Mouse (Mus musculus): Measurements from ENCODE around the gene Slc25a26.
A peak's percentile ranks its signal among the peaks of the same experiment; 100 is the strongest.

Slc25a26 gene

DNA sequence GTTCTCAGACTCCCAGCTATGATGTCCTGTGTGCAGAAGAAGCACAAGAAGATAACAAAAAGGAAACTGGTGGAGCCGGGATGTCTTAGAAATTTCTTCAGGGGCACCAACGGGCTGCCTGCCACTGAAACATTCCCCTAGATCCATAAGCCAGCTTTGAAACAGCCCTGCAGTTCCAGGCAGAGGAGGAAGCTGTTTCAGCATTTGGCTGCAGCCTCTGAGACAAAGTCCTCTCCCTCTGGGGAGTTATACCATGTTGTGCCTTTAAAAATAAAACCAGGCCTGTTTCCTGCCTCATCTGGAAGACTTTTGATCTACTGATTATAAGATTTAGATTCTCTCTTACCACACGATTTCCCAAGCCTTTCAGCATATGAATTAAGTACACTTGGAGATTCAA lies 144.5 kb downstream of the Slc25a26 start:
- peak in 1 of 2 experiments; percentile 47 for DNase-seq

DNA sequence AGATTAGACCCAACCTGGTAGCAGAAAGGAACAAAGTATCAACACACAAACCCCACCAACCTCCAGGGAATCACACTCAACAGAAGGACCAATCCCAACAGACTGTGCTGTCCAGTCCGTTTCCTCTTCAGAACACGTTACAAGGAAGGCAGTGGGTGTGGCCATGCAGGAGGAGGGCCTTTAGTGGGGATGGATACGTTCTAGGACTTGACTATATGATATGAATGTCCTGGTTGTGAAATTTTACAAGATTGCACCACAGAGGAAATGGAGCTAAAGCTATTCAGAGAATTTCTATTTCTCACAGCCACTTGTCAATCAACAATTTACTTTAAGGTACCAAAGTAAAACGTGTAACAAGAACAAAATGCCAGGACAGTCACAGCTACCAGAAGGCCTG lies 145.6 kb downstream of the Slc25a26 start:
- DNase-seq: no peak

DNA sequence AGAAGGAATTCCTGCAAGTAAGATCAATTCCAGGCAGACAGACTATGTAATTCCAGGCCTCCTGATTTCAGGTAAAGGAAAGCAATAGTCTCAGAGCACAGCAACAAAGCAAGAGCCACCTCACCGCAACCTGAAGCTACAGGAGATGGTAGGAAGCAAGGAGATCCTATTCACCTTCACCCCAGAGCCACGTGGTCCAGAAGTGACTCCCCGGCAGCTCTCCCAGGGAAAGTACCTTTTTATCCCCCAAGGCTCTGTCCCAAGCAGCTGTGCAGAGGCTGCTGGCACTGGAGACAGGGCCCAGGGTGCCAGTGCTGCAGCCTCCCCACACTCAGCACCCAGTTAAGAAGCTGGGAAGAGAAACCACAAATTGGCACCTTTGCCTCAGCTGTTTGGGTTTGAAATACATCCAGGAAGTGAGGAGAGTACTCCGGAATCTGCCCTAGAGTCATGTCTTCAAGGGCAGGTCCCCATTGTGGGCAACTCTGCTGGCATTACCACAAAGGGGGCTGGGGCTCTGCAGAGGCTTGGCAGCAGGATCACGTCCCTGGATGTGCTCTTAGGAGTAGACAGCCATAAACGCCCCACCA lies 146.2 kb downstream of the Slc25a26 start:
- DNase-seq: no peak

DNA sequence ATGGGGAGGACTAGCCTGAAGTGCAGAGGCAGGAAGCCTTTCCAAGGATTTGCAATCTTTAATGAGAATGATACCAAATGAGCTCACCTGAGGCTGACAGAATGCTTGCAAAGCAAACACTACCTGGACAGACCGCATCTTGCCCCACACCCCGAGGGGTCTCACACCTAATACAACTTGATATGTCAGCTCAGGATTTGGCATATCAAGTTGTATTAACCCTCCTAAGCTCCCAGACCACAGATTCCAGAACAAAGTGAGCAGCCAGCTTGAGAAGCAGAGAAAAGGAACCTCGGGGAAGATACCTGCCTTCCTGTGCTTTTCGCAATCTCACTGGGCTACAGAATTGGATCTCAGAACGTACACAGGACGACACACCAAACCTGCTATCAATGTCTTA lies 146.8 kb downstream of the Slc25a26 start:
- no peak for DNase-seq

DNA sequence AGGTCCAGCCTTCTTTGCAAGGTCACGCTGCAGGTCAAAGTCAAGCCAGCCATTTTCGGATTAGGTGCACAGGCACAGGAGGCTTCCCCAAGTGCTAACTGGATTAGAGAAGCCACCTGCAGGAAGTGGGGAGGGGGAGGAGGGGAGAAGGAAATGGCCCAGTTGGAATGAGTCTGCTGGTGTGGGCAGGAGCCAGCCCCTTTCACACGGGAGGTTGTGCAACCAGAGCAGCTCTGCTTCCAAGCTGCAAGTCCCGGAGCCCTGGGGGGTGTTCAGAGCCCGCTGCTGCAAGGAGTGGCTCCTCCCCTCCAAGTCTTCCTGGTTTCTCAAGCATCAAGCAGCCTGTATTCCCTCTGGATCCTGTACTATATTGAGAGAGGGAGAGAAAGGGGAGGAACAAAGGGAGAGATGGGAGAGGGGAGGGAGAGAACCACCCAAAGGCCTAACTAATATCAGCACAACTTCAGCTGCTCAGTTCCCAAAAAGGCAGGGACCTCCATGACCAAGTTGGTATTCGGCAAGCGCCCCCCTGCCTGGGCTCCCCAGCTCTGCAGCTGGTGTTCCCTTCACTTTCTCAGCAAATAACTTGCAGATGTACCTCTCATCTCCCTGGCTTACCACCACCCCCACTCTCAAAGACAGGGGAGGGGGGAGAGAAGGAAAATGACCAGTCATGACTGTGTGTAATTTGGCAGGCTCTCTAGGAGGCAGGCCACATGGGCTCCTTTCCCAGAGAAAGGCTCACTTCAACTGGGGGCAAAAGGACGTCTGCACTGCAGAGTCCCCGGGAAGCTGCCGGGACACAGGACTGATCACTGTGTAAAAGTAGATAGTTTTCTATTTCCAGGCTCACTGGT lies 147.7 kb downstream of the Slc25a26 start:
- peak; percentile 70 to 78 for DNase-seq

DNA sequence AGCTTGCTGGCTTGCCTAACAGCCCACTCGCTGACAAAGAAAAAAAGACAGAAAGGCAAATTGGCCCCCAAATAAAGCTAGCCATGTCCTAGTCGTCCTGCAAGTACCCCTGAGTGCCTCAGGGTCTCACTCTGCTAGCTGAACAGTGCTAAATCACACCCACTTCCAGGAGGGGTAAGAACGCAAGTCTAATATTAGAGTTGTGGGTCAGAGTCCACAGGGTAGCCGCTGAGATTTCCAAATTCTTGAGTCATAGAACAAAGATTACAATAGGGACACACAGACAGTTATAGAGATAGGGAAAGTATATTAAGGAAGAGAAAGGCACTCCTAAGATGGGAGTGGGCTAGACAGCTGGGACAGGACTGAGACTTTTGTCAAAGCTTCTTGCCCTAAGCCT lies 148.4 kb downstream of the Slc25a26 start:
- DNase-seq: peak in 1 of 2 experiments; percentile 28

DNA sequence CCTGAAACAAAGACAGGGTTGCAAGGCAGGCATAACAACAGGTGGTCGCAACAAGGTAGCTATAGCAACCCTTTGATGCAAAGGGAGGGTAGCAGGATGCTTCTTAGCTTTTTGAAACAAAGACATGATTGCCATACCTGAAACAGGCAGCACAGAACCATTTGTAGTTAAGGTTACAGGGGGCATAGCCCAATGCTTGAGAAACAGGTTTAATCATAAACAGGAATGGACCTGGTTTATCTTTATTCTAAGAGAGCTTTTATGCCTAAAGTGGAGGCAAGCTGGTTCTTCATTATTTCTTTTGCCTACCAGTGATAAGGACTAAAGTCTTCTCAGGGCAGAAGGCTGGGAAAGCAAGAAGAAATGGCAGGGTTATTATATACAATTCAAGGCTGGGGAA lies 149.5 kb downstream of the Slc25a26 start:
- no peak for DNase-seq

DNA sequence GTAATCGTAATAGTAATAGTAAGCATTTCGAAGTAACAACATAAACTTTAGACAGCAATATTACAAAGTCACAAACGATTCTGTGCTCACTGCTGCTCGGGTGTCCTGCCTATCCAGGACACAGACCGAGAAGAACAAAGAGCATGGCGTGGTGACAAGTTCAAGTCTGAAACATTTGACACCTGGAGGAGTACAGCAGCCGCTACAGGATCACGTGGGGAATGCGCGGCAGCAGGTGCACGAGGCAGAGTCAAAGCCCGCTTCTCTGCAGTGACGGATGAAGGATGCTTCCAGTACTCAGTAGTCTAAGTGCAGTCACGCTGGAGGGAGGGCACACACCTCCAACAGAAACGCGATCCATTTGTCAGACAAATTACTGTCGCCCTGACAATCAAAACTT lies 151.4 kb downstream of the Slc25a26 start:
- DNase-seq: no peak

DNA sequence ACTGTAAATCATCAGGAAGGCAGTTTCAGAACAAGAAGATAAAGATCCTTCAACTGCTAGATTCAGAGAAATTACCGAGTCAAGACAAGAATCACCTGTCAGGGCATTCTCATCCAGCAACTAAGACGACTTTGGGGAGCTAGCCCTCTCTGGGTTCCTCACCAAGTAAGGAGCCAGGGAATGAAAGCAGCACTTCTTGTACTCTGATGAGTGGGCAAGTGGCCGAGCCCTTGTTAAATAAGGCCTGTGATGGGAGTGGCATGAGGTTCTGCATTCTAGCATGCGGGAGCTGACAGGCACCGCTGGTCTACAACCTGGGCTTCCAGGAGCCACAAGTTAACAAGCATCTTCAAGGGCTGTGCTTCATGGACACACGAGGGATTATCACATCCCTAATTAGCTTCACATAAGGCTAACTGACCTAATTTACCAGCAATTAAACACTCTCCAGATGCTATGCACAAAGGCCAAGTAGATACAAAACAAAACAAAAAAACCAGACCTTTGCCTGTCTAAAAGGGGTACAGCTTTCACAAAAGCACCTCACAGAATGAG lies 152.6 kb downstream of the Slc25a26 start:
- no peak for DNase-seq

DNA sequence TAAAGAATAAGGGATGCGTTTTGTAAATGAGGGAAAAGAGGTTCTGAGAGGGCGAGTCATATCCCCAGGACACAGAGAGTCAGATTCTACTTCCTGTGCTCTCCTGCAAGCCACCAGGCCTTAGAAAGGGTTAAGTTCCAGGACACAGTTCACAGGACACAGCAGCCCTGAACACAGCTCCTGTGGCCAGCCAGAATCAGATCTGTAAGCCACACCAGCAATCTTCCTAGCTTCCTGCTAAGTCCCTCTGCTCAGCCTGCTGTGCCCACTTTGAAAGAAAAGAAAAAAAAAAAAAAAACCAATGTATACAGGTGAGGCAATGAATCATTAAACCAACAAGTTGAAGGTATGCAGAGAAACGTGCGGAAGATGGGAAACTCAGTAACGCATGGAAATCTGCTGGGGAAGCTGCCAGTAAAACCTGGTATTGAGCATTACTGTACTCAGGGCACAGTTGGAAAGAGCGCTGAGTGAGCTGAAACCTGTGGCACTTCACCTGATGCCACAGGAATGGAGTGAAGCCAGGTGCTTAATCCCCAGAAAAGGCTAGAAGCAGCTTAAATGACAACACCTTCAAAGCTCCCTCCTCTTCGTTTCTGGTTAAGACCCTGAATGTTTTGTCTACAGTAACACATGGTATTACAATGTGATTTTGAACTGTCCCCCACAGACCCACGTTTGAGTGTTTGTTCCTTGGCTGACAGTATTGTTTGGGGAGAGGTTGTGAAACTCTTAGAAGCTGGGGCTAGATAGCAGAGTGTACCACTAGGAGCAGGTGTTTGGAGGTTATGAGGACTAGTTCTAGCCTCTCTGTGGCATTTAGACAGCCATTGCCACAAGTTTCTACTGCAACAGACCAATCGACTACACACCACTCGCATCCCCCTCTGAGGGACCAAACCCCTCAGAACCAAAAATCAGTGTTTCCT lies 153.5 kb downstream of the Slc25a26 start:
- no peak for DNase-seq

Data from kidney, adult 8-10 months (tissue).